Mouse (Mus musculus) left cerebral cortex, postnatal 4 days (tissue): ENCODE measurements around the gene Dmrtc2. TPM values are rescaled to one million over a fixed set of nuclear protein-coding genes. Genes with fewer than 3 reads are reported as not detected.
"Not testable (repeated sequence)": the region's sequence is repeated elsewhere in the genome, so short reads cannot be mapped to it uniquely, and the experiment has no call there.

ENCODE experiments used
- DNase-seq: peaks from one replicate; pipeline ENCODE4 v3.0.0-alpha.2; 2022
- intact Hi-C: fragments of 180-260 bp; cut with DNase I; formaldehyde crosslinking; loops from one replicate; pipeline ENCODE4 v1.15.1; 2025
- total RNA-seq, 2 experiments: library from RNA; stranded (reverse); gene quantifications; 2 replicates each; pipeline ENCODE4 v1.2.3; 2021

Dmrtc2 gene
- not detected for total RNA-seq

GRCm38 (mm10) chr7:24869532-24870165 lies at the start of gene Dmrtc2, which contains the start of gene Lypd4:
Gene Dmrtc2, plus strand, starts transcription at chr7:24870057.
Gene Lypd4, minus strand, starts transcription at chr7:24869941.
- intact Hi-C loops = no loop called here
- DNase-seq = no peak

DNA sequence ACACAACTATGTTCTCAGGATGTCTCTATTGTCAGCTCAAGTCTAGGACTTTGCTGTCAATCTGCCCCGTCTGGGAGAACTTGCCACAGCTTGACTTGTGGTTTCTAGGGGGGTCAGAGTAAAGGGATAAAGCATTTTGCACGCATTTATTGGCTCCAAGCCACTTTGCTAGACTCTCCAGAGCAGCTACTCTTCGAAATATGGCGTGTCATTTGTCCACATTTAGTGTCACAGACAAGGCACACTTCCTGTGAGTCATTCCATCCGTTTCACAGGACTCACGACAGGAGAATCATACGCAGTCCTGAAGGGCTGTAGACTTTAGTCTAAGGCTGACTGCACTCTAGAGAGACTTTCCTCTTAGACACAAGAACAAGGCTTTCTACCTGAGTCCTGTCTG lies 45.4 kb upstream of the Dmrtc2 start:
- intact Hi-C loops = no loop called here
- DNase-seq = no peak

GRCm38 (mm10) chr7:24827181-24827580 lies 42.7 kb upstream of the Dmrtc2 start:
- intact Hi-C loops = no loop called here
- DNase-seq = no peak

GRCm38 (mm10) chr7:24838732-24839409 lies 31.0 kb upstream of the Dmrtc2 start:
- intact Hi-C loops = not testable (repeated sequence)

DNA sequence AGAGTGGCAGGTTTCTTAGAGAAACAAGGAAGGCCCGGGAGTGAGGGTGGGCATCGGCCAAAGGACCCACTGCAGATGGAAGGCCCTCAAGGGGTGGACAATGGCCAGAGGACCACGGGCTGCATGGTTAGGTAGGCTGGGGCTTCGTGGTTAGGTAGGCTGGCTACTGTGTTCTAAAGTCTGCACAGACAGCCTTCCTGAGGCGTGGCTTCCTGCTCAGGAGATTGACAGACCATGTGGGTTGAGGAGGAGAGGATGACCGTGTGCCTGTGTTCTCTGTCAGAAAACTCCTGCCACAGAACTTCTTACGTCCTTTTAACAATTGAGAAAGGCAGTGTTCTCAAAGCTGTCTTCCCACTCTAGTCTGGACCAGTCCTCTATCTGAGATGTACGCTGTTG lies 30.4 kb upstream of the Dmrtc2 start:
- DNase-seq = no peak
- intact Hi-C loops = no loop called here

More at GRCm38 (mm10) chr7:24838732-24839409, 31.0 kb upstream of the Dmrtc2 start:
- not testable (repeated sequence) for DNase-seq

DNA sequence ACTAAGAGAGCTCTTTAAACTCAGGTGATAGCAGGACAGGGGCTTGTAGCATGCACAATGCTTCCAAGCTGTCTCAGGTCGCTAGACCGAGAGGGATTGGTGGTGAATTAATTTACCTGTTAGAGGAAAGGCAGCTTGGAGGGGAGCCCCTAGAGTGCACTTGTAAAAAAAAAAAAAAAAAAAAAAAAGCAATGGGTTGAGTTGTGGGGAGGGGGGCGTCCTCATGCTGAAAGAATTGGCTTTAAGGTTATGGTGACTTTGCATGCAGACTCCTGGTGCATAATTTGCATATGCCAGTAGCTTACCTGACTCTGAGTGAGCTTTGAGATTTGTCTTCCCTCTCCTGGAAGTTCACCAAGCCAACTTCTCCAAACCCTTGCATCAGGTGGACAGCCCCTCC lies 29.5 kb upstream of the Dmrtc2 start:
- intact Hi-C loops = no loop called here
- DNase-seq = no peak

DNA sequence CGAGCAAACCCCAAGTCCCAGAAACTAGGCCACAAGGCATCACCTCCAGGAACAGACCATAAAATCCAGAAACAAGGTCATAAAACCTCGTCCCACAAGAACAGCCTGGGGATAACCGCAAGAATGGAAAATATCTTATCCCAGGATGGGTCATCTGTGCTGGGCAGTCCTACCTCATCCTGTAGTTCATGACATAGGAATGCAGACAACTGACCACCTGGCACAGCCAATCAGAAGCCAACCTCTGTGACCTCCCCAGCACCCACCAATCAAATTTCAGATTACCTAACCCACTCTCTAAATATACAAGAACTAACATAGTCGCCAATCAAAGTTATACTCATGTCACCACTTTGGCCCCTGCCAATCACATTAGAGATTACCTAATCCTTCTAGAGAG lies 28.8 kb upstream of the Dmrtc2 start:
- DNase-seq = no peak
- intact Hi-C loops = no loop called here

DNA sequence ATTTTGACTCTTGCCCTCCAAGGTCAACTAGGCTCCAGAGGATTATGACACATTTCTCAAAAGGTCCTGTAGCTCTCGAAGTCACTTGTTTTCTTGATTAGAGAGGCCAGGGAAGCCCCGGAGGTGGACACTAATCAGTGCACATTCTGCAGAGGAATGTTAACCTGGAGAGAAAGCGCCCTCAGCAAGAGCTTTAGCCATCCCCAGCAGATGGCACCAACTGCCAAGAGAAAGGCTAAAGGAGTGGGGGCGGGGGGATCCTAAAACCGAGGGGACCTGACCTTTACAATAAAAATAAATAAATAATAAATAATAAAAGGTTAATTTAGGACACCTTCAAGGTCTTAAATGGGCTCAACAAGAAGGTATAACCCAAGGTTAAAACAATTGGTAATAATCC lies 25.7 kb upstream of the Dmrtc2 start:
- intact Hi-C loops = no loop called here

GRCm38 (mm10) chr7:24845181-24845580 lies 24.7 kb upstream of the Dmrtc2 start:
- no peak for DNase-seq
- intact Hi-C loops = no loop called here

More for the DNA sequence above, 25.7 kb upstream of the Dmrtc2 start:
- no peak for DNase-seq

- intact Hi-C loops = no loop called here
- DNase-seq = no peak
These were observed 24.1 kb upstream of the Dmrtc2 start for GRCm38 (mm10) chr7:24845713-24846112.

DNA sequence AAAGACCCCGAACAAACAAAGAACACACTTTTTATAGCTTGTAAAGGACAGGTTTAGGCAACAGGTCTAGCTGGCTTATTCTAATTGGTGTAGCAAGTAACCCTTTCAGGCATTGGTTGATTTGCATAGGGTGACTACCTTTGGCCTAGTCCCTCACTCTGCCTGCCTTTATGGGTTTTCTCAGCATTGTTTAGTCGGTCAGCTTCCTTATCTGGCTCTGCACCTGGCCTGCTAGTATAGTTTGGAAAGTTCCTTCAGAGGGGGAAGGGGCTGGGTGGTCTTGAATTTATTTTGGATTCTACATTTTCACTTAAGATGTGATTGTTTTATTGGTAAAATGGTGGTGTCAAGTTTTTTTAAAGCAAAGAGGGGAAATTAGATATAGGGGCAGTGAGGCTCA lies 23.3 kb upstream of the Dmrtc2 start:
- intact Hi-C loops, DNase-seq: not testable (repeated sequence)

GRCm38 (mm10) chr7:24850162-24850561 lies 19.7 kb upstream of the Dmrtc2 start:
- no peak for DNase-seq
- intact Hi-C loops = no loop called here

DNA sequence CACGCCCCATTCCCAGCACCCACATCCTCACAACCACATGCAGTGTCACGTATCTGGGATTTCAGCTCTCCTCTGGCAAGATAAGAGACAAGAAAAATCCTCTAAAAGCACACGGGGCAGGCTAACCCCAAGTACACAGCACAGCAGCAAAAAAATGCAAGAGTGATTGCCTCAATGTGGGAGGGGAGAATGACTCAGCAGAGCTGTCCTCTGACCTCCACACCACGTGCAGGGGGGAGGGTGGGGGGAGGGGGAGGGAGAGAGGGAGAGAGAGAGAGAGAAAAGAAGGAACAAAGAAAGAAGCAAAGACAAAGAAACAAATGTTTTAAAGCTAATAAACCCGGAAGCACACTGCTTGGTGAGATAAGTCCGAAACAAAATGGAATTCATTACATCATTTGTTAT lies 19.0 kb upstream of the Dmrtc2 start:
- no peak for DNase-seq
- intact Hi-C loops = no loop called here

DNA sequence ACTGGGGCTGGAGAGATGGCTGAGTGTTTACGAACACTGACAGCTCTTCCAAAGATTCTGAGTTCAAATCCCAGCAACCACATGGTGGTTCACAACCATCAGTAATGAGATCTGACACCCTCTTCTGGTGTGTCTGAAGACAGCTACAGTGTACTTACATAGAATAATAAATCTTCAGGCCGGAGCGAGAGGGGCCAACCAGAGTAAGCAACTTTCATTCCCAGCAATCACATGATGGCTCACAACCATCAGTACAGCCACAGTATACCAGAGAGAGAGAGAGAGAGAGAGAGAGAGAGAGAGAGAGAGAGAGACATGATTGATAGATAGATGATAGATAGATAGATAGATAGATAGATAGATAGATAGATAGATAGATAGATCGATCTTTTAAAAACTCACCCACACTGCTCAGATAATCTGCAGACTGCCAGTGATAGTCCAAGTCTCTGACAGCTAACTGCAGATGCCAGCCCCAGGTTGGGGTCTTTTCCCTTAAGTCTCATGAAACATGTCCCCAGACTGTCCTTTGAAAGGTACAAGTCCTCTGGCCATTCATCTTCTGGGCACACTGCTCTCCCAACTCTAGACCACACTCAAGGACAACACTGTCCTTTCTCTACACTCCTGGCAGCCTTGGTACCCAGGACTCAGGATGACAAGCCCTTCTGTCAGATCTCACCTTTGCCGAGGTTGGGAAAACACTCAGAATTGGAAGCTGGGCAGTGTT lies 18.1 kb upstream of the Dmrtc2 start:
- DNase-seq = no peak
- intact Hi-C loops = no loop called here

GRCm38 (mm10) chr7:24852557-24853232 lies 17.2 kb upstream of the Dmrtc2 start:
- intact Hi-C loops = no loop called here
- no peak for DNase-seq

GRCm38 (mm10) chr7:24853233-24853563 lies 16.7 kb upstream of the Dmrtc2 start:
- intact Hi-C loops = no loop called here
- no peak for DNase-seq

DNA sequence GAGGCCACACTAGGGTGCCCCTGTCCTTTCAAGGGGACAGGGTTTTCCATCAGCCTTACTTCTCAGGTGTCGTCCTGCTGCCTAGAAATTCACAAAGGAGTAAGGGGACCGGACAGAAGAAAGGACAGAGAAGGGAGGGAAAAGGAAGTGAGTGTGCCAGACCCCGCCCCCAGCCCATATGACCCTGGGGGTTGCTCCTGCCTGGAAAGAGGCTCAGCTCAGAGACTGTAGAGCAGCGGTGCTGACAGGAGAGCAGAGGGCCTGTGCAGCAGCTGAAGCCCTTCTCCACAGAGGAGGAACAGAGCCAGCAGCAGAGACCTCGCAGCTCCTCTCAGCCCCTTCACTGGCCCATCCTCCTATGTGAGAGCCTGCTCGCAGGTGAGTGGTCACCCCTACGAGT lies 16.2 kb upstream of the Dmrtc2 start:
- DNase-seq = no peak
- intact Hi-C loops = no loop called here

- DNase-seq = no peak
- intact Hi-C loops = no loop called here
These were observed 13.3 kb upstream of the Dmrtc2 start for GRCm38 (mm10) chr7:24856460-24857120.

DNA sequence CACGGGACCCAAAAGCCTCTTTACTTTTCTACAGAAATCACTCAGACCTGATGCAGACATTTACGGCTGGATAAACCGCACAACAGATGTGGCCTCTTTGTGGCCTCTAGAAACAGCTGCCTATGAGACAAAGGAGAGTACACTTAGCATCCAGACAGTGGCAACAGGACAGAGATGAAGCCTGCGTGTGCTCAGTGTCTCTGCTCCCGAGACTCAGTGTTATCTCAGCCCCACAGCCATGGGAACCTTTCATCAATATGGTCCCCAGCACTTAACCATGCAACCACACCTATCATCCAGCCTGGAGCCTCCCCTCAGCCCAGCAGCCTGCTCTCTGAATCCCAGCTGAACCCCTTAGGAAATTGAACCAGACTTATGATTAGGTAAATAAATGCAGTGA lies 10.6 kb upstream of the Dmrtc2 start:
- DNase-seq = no peak
- intact Hi-C loops = no loop called here

DNA sequence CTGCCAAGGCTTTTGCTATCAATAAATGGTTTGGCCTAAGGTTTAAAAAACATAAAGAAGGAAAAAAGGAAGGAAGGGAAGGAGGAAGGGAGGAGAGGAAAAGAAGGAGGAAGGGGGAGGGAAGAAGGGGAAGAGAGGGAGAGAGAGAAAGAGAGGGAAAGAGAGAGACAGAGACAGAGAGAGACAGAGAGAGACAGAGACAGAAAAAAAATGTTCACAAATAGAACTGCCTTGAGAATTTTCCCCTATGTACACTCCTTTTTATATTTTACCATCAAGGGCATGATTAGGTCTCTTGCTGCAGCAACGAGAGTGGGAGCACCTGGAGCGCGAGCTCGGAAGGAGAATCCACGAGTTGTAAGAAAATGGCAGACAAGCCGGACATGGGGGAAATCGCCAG lies 7.9 kb upstream of the Dmrtc2 start, which contains the start of gene Gm9844:
TSS of gene Gm9844 (plus strand) at position 301 of the 400 bp plus-strand sequence.
- DNase-seq = no peak
- intact Hi-C loops = no loop called here

DNA sequence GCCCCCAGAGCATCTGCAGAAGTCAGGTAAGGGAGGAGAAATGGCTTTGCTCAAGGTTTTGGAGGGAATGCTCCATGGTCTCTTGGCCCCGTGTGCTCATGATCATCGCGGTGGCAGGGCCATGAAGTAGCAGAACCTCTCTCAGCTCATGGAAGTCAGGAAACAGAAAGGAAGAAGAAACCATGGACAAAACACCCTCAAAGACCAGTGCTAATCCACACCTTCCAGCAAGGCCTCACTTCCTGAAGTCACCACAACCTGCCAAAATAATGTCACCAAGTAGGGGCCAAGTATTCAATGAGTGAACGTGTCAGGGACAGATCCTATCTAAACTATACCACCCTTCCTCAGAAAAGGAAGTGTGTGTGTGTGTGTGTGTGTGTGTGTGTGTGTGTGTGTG lies 7.0 kb upstream of the Dmrtc2 start:
- intact Hi-C loops = no loop called here
- DNase-seq = no peak
